Mouse (Mus musculus) brain, embryonic 18.5 days (tissue): ENCODE results near the gene Nupr1.
"Not testable (repeated sequence)": the region's sequence is repeated elsewhere in the genome, so short reads cannot be mapped to it uniquely, and the experiment has no call there.

ENCODE experiments used
- DNase-seq: peaks from one replicate; pipeline ENCODE4 v3.0.0-alpha.2; 2012; ENCODE audit warnings: low read depth, low spot score

The Nupr1 gene

GRCm38 (mm10) chr7:126644345-126644744 is 13.7 kb upstream of the Nupr1 start:
- no peak for DNase-seq

GRCm38 (mm10) chr7:126643244-126643617 is 12.6 kb upstream of the Nupr1 start:
- DNase-seq: not testable (repeated sequence)

- DNase-seq: no peak
These were observed 12.0 kb upstream of the Nupr1 start for GRCm38 (mm10) chr7:126642545-126643243.

- no peak for DNase-seq
These were observed 6.3 kb upstream of the Nupr1 start for GRCm38 (mm10) chr7:126636733-126637520.

- DNase-seq: no peak
These were observed 4.7 kb upstream of the Nupr1 start for GRCm38 (mm10) chr7:126635375-126635774.

- DNase-seq: no peak
These were observed 1.8 kb upstream of the Nupr1 start for GRCm38 (mm10) chr7:126632478-126632877.

- DNase-seq: no peak
These were observed 746 bp downstream of the Nupr1 start for GRCm38 (mm10) chr7:126629915-126630314.

- DNase-seq: no peak
These were observed 2.5 kb downstream of the Nupr1 start for GRCm38 (mm10) chr7:126628111-126628510.

GRCm38 (mm10) chr7:126625807-126626600 is 4.7 kb downstream of the Nupr1 start:
- DNase-seq: no peak

GRCm38 (mm10) chr7:126625369-126625768 is 5.3 kb downstream of the Nupr1 start:
- DNase-seq: no peak

GRCm38 (mm10) chr7:126624774-126625173 is 5.9 kb downstream of the Nupr1 start:
- DNase-seq: no peak

- no peak for DNase-seq
These were observed 7.3 kb downstream of the Nupr1 start for GRCm38 (mm10) chr7:126623381-126623780.

- DNase-seq: no peak
These were observed 9.0 kb downstream of the Nupr1 start for GRCm38 (mm10) chr7:126621452-126622359.

GRCm38 (mm10) chr7:126619559-126620275 is 10.9 kb downstream of the Nupr1 start:
- no peak for DNase-seq

GRCm38 (mm10) chr7:126616707-126617106 is 14.0 kb downstream of the Nupr1 start:
- DNase-seq: no peak

- no peak for DNase-seq
These were observed 17.9 kb downstream of the Nupr1 start for GRCm38 (mm10) chr7:126612736-126613135.

- DNase-seq: no peak
These were observed 22.9 kb downstream of the Nupr1 start for GRCm38 (mm10) chr7:126607796-126608195.

GRCm38 (mm10) chr7:126607064-126607463 is 23.6 kb downstream of the Nupr1 start:
- DNase-seq: no peak

- no peak for DNase-seq
These were observed 24.1 kb downstream of the Nupr1 start for GRCm38 (mm10) chr7:126606611-126607010.

- no peak for DNase-seq
These were observed 28.0 kb downstream of the Nupr1 start for GRCm38 (mm10) chr7:126602650-126603049.

- no peak for DNase-seq
These were observed 28.8 kb downstream of the Nupr1 start for GRCm38 (mm10) chr7:126601896-126602295.
